Mouse (Mus musculus) central nervous system, embryonic 18 days (tissue): ENCODE measurements around the gene Rrnad1. TPM values are rescaled to one million over a fixed set of nuclear protein-coding genes. Genes with fewer than 3 reads are reported as not detected.

Experiments
- polyA plus RNA-seq: library from polyadenylated mRNA; depleted of rRNA; stranded (reverse); fragments of >200 nt; gene quantifications from 2 replicates; pipeline ENCODE4 v1.2.3, GENCODE M21; 2012; rRNA removed

Gene Rrnad1
- 48.3 and 48.6 TPM in 2 replicates for polyA plus RNA-seq

DNA sequence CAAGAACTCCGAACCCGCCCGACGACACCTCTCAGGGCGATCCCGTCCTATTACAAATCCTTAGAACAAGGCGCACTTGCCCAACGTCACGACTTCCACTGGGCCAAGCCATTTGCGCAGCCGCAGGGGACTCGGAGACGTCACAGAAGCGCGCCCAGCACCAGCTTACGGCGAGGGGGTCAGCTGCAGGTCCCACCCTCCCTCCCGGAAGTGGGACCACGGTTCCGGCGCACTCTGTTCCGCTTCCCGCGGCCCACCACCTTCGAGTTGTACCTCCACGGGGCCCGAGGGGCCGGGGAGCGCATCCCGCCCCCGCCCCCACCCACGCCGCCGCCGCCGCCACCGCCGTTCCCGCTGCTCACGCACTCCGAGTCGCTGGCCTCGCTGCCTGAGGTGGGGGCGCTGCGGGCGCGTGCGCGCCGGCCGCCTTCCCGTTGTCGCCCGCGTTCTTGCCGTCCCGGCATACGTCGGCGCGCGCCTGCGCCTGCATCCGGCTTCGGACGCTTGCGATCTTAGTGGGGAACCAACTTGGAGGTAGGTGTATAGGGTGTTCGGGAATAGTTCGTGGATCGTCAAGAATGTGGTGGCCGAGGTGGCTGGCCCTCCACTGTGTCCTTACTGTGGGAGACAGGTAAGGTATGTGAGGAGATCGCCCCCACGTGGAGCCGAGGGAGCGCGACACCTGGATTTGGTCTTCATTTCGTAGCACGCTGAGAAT, at the start of gene Rrnad1, which contains the start of gene Isg20l2:
TSS of gene Rrnad1 (minus strand) at position 640 of the 718 bp plus-strand sequence.
TSS of gene Isg20l2 (plus strand) at position 237 of the 718 bp plus-strand sequence.

DNA sequence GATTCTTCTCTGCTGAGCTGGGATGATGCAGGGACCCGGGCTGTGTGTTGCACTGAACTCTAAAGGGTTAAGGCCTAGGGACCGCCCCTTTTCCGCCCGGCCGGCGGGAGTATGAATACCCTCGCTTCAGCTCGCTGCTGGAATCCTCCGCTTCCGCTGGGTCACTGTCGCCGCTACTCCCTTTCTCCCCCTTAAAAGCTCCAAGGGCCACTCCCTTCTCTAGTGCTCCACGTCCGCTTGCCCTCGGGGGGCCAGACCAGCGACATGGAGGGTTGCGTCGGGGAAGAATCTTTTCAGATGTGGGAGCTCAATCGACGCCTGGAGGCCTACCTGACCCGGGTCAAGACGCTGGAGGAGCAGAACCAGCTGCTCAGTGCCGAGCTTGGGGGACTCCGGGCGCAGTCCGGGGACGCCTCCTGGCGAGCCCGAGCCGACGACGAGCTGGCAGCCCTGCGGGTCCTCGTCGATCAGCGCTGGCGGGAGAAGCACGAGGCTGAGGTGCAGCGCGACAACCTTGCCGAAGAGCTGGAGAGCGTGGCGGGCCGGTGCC, 40.5 kb upstream of the Rrnad1 start, which contains the start of gene Nes:
TSS of gene Nes (plus strand) at position 140 of the 550 bp plus-strand sequence.

DNA sequence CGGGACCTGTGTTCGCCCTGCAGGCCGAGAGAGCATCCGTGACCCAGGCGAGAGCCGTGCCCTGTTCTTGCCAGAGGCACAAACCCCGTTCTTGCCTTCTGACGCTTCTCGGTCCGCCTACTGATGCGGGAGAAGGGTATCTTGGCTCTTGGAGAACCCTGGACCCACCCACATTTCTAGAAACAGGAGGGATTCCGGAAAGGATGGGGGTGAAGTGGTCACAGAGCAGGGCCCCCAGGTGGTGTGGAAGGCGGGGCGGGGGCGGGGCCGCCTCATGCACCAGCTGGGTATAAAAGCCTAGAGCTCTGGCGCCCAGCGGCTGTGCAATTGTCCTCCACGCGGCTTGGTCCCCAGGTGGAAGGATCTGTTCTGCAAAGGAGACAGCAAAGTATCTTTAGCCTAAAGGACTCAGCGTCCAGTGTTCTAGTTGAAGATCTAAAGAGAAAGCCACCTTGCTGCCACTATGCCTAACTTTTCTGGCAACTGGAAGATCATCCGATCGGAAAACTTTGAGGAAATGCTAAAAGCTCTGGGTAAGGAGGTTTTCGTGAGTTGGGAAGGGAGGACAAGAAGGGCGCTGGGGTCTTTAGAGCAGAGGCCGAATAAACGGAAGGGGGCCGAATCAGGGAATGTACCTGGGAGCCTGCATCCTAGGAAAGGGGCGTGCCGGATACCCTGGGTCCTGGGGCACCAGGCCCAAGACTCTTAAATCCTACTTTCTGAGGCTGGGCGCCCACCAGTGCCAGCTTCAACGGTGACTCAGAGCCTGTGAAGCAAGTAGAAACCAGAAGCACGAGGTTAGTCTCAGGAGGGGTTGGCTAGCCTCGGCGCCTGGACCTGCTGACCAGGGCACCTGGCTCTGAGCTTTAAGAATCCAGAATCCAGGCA, 18.1 kb upstream of the Rrnad1 start, which contains the start of gene Crabp2:
TSS of gene Crabp2 (plus strand) at position 289 of the 888 bp plus-strand sequence.

GRCm38 (mm10) chr3:87919336-87920108, 11.0 kb downstream of the Rrnad1 start, which contains the start of gene Mrpl24:
Mrpl24 (plus strand) TSS chr3:87919506.

DNA sequence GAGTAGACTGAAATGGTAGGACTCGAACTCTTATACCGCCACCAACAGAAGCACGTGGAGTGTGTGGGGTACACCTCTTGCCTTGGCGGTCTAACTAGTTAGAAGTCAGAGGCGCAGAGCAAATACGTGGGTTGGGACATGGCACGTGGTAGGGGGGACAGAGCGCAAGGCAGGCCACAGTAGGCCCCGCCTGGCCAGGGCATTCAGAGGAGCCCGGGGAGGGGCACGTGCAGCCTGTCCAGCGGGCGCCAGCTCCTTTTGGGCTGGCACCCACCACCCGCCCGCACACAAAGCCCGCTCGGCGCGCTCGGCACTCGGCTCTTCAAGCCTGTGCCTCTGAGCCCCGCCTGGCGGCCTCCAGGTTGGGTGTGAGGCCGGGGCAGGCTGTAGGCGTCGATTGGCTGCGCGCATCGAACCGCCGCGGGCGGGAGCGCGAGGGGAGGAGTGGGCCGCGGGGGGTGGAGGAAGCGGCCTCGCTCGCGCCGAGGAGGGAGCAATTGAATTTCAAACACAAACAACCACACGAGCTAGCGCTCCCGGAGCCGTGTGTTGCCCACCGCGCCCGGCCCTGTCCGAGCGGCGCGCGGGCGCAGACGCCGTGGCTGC, 24.5 kb downstream of the Rrnad1 start, which contains the start of gene Hdgf:
TSS of gene Hdgf (plus strand) at position 442 of the 606 bp plus-strand sequence.

DNA sequence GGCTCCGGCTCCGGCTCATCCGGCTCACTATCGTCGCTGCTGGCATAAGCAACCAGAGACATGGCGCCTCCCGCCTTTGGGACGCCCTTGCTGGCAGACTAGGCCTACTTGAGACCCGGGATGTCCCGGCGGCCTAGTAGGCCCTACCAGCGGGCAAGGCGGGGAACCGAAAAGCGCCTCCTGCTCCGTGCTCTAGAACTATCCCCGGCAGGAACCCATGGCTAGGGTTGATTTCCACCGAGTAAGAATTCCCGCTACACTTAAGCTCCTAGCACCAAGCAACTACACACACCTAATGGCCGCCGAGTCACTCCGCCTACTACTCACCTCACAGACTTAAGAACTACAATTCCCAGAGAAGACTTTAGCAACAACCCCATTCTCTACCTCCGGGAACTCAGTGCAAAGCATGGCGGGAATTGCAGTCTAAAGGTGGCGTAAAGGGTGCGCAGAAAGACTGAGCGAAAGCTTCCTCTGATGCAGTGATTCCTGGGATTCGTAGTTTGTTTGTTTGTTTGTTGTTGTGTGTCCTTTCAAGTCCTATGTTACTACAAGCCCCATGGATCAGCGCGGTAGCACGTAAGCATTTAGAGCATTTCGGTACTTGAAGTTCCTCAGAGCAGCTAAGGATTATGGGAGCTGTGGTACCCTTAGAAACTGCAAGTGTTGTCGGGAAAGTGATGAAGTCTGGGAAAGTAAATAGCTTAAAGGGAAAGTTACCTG, 45.1 kb downstream of the Rrnad1 start, which contains the start of gene Prcc:
TSS of gene Prcc (minus strand) at position 328 of the 723 bp plus-strand sequence.

Other genes starting within 250 kb of the Rrnad1 start
- 0.97 and 1.6 TPM in 2 replicates for gene Lrrc71, start 182.1 kb downstream of the Rrnad1 start, polyA plus RNA-seq
- 1.8 and 4.8 TPM in 2 replicates for gene Ntrk1, start 135.6 kb downstream of the Rrnad1 start, polyA plus RNA-seq
- 1.3 and 1.5 TPM in 2 replicates for gene Insrr, start 133.8 kb downstream of the Rrnad1 start, polyA plus RNA-seq
- gene Pear1, start 106.4 kb downstream of the Rrnad1 start, polyA plus RNA-seq, result 8.9 and 9.2 TPM in 2 replicates
- 0.01 TPM in 1 of 2 replicates, not detected in the other for gene Sh2d2a, start 84.0 kb downstream of the Rrnad1 start, polyA plus RNA-seq
- gene Prcc, start 45.1 kb downstream of the Rrnad1 start, polyA plus RNA-seq, result 45.4 and 48.6 TPM in 2 replicates
- 150 and 157 TPM in 2 replicates for gene Hdgf, start 24.4 kb downstream of the Rrnad1 start, polyA plus RNA-seq
- gene Mrpl24, start 11.2 kb downstream of the Rrnad1 start, polyA plus RNA-seq, result 75.9 and 78.5 TPM in 2 replicates
- 21.5 and 21.7 TPM in 2 replicates for gene Isg20l2, start 403 bp downstream of the Rrnad1 start, polyA plus RNA-seq
- gene Crabp2, start 17.9 kb upstream of the Rrnad1 start, polyA plus RNA-seq, result 13.0 and 16.9 TPM in 2 replicates
- 14.2 and 14.3 TPM in 2 replicates for gene Nes, start 40.4 kb upstream of the Rrnad1 start, polyA plus RNA-seq
- gene Bcan, start 69.5 kb upstream of the Rrnad1 start, polyA plus RNA-seq, result 121 and 130 TPM in 2 replicates
- 0.70 and 0.87 TPM in 2 replicates for gene Hapln2, start 96.9 kb upstream of the Rrnad1 start, polyA plus RNA-seq
- gene Gpatch4, start 112.4 kb upstream of the Rrnad1 start, polyA plus RNA-seq, result 13.5 and 16.7 TPM in 2 replicates
- gene Naxe, start 127.8 kb upstream of the Rrnad1 start, polyA plus RNA-seq, result 82.0 and 87.5 TPM in 2 replicates
- not detected in 2 replicates for gene Ttc24, start 147.6 kb upstream of the Rrnad1 start, polyA plus RNA-seq
- 4.9 and 5.1 TPM in 2 replicates for gene Iqgap3, start 151.3 kb upstream of the Rrnad1 start, polyA plus RNA-seq
- gene Mef2d, start 211.7 kb upstream of the Rrnad1 start, polyA plus RNA-seq, result 45.6 and 57.2 TPM in 2 replicates